Mouse (Mus musculus) kidney, embryonic 16.5 days (tissue): ENCODE results near the gene Gm7029. TPM values are rescaled to one million over a fixed set of nuclear protein-coding genes. Genes with fewer than 3 reads are reported as not detected.
"Not testable (repeated sequence)": the region's sequence is repeated elsewhere in the genome, so short reads cannot be mapped to it uniquely, and the experiment has no call there.

ENCODE experiments used
- ATAC-seq: fragments of 200-750 bp; cut with Nextera tagmentation; 2 replicates; pipeline ENCODE4 v1.8.0; 2017; ENCODE audit warnings: moderate TSS enrichment; ENCODE audit not compliant: low FRiP score, low TSS enrichment
- H3K27ac ChIP-seq: fragments of 300-500 bp; sonication (generic); 2 replicates; pipeline ENCODE4 v1.5.1; 2014; ENCODE audit warnings: low read length
- H3K27me3 ChIP-seq: fragments of 300-500 bp; sonication (generic); 2 replicates; pipeline ENCODE4 v1.6.1; 2014; ENCODE audit warnings: low read length, control low read depth, mixed read lengths; ENCODE audit not compliant: insufficient read depth
- H3K36me3 ChIP-seq: fragments of 300-500 bp; sonication (generic); 2 replicates; pipeline ENCODE4 v1.6.1; 2014; ENCODE audit warnings: low read length, control low read depth, mixed read lengths; ENCODE audit not compliant: insufficient read depth
- H3K4me1 ChIP-seq: fragments of 300-500 bp; sonication (generic); 2 replicates; pipeline ENCODE4 v1.6.1; 2014; ENCODE audit warnings: low read length, control low read depth, mixed read lengths; ENCODE audit not compliant: insufficient read depth
- H3K4me2 ChIP-seq: fragments of 300-500 bp; sonication (generic); replicated peaks from 2 replicates; pipeline ENCODE4 v1.6.1; 2014; ENCODE audit warnings: low read depth, low read length
- H3K4me3 ChIP-seq: fragments of 300-500 bp; sonication (generic); 2 replicates; pipeline ENCODE4 v1.5.1; 2014; ENCODE audit warnings: mild to moderate bottlenecking, low read length
- H3K9ac ChIP-seq: fragments of 300-500 bp; sonication (generic); replicated peaks from 2 replicates; pipeline ENCODE4 v1.6.1; 2014; ENCODE audit warnings: low read length
- H3K9me3 ChIP-seq: fragments of 300-500 bp; sonication (generic); 2 replicates; pipeline ENCODE4 v1.6.1; 2016; ENCODE audit warnings: low read length, control low read depth
- WGBS: fragments of 180-500 bp; shearing (Covaris S2); extraction: QIAGEN DNeasy Blood & Tissue Kit; methylation state at CpG from one replicate; pipeline ENCODE4 v1.1.7; 2014; 5-methylcytosine and 5-hydroxymethylcytosine counted together
- polyA plus RNA-seq: library from polyadenylated mRNA; unstranded; fragments of >200 nt; fragmentation: Nextera tagmentation; extraction: Ambion mirVana; gene quantifications from 2 replicates; pipeline ENCODE4 v1.2.1, GENCODE M21; 2015

Gene Gm7029
- polyA plus RNA-seq, 1 experiment from 2014 or later: not detected

GRCm38 (mm10) chr17:33890533-33891059 lies 17.0 kb downstream of the Gm7029 start, which contains the start of gene Kifc1:
Gene Kifc1 (minus strand): TSS chr17:33890661.
- Histone ChIP-seq H3K9me3 (no peaks in the 10 kb centered on the region), H3K4me2 (peak within 1 kb of the TSS; percentile 63), H3K9ac (peak within 1 kb of the TSS; percentile 73), H3K4me3 (peak within 1 kb of the TSS; percentile 62), H3K4me1 (peaks cover 10% of the 10 kb centered on the region), H3K27me3 (no peaks in the 10 kb centered on the region), H3K36me3 (peaks cover 8% of the 10 kb centered on the region; the same call in 1 of the 2 replicates), H3K27ac (peak within 1 kb of the TSS; percentile 55; the same call in 1 of the 2 replicates)
- under 1% methylated on average over 49 of the region's 49 CpGs for WGBS
- ATAC-seq: peak; percentile 100

DNA sequence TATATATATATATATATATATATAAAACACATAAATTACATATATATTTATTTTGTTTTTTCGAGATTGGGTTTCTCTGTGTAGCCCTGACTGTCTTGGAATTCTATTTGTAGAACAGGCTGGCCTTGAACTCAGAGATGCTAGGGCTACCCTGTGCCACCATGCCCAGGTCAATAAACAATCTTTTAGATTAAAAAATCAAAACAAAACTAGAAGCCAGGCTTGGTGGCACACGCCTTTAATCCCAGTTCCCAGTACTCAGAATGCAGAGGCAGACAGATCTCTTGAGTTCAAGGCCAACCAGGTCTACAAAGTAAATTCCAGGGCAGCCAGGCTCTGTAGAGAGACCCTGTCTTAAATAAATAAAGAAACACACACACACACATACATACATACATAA lies 17.7 kb downstream of the Gm7029 start:
- Histone ChIP-seq H3K9ac (no peak overlapping the region), H3K27me3 (no peaks in the 10 kb centered on the region), H3K36me3 (peaks cover under 1% of the 10 kb centered on the region; the same call in 1 of the 2 replicates), H3K4me3 (no peak overlapping the region), H3K4me1 (peaks cover 10% of the 10 kb centered on the region), H3K27ac (no peak overlapping the region), H3K4me2 (no peak overlapping the region), H3K9me3 (no peaks in the 10 kb centered on the region)
- no peak for ATAC-seq
- 70% methylated on average over 2 of the region's 2 CpGs for WGBS

GRCm38 (mm10) chr17:33891892-33892291 lies 18.3 kb downstream of the Gm7029 start:
- not testable (repeated sequence) for H3K27ac ChIP-seq, H3K9ac ChIP-seq, H3K36me3 ChIP-seq, H3K9me3 ChIP-seq, H3K27me3 ChIP-seq, ATAC-seq, H3K4me3 ChIP-seq, H3K4me2 ChIP-seq
- 65% methylated on average over 6 of the region's 6 CpGs for WGBS
- H3K4me1 ChIP-seq: peaks cover 10% of the 10 kb centered on the region

DNA sequence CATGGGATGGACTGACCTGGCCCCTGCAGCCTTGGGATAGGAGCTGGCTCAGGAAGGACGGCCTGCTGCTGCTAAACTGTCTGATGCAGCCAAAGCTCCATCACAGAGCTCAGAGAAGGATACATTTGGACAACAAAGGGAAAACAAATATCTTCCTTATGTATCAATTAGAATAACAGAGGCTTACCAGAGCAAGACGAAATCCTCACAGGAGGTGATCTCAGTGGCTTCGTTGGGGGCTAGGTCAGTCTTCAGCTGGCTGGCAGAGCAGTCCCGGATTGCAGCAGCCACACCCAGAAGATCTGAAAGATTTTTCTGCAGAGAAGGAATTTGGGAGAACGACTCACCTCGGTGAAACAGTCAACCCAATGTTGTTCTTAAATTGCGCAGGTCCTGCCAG lies 18.8 kb downstream of the Gm7029 start:
- Histone ChIP-seq H3K36me3 (no peaks in the 10 kb centered on the region), H3K9ac (no peak overlapping the region), H3K27me3 (no peaks in the 10 kb centered on the region), H3K4me1 (peaks cover 10% of the 10 kb centered on the region), H3K4me3 (no peak overlapping the region), H3K27ac (no peak overlapping the region), H3K9me3 (no peaks in the 10 kb centered on the region), H3K4me2 (no peak overlapping the region)
- 26% methylated on average over 7 of the region's 7 CpGs for WGBS
- ATAC-seq: no peak

- not testable (repeated sequence) for ATAC-seq, H3K36me3 ChIP-seq, H3K4me1 ChIP-seq, H3K9me3 ChIP-seq, H3K4me2 ChIP-seq, H3K4me3 ChIP-seq, H3K27ac ChIP-seq, H3K27me3 ChIP-seq, H3K9ac ChIP-seq
- WGBS: 76% methylated on average over 4 of the region's 4 CpGs
Measured at GRCm38 (mm10) chr17:33893011-33893410, 19.4 kb downstream of the Gm7029 start.

DNA sequence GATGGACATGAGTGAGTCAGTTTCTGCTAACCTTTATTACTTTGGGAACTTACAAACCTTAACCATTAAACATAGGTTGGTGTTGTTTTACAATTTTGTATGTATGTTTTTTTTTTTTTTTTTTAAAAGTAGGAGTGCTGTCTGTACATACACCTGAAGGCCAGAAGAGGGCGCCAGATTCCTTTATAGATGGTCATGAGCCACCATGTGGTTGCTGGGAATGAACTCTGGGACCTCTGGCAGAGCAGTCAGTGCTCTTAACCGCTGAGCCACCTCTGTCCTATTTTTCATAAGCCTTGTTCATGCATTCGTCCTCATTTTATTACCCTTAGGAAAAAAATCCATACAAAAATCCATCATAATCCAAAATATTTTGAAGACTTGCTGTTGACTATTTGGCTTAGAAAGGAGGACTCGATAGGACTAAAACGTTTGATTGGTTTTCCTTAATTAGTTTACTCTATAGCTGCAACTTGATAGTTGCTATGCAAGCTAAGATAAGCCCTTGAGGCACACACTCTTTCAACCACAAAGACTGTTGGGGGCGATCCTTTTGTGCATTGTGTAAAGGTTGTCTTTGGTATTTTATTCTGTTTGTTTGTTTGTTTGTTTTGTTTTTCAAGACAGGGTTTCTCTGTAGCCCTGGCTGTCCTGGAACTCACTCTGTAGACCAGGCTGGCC lies 23.6 kb downstream of the Gm7029 start:
- Histone ChIP-seq H3K9ac (no peak overlapping the region), H3K4me2 (no peak overlapping the region), H3K27ac (no peak overlapping the region), H3K4me1 (no peaks in the 10 kb centered on the region), H3K27me3 (no peaks in the 10 kb centered on the region), H3K36me3 (no peaks in the 10 kb centered on the region), H3K9me3 (no peaks in the 10 kb centered on the region), H3K4me3 (no peak overlapping the region)
- WGBS: 47% methylated on average over 6 of the region's 6 CpGs
- no peak for ATAC-seq

GRCm38 (mm10) chr17:33898193-33898592 lies 24.6 kb downstream of the Gm7029 start:
- ATAC-seq, H3K4me3 ChIP-seq, H3K27me3 ChIP-seq, H3K4me2 ChIP-seq, H3K9ac ChIP-seq, H3K4me1 ChIP-seq, H3K36me3 ChIP-seq, H3K27ac ChIP-seq, H3K9me3 ChIP-seq: not testable (repeated sequence)
- 83% methylated on average over 4 of the region's 4 CpGs for WGBS

- no peak for ATAC-seq
- no peaks in the 10 kb centered on the region for H3K4me1 ChIP-seq
- no peak overlapping the region for H3K9ac ChIP-seq
- H3K9me3 ChIP-seq: no peaks in the 10 kb centered on the region
- no peak overlapping the region for H3K27ac ChIP-seq
- no peaks in the 10 kb centered on the region for H3K36me3 ChIP-seq
- no peak overlapping the region for H3K4me3 ChIP-seq
- no peaks in the 10 kb centered on the region for H3K27me3 ChIP-seq
- 78% methylated on average over 4 of the region's 4 CpGs for WGBS
- H3K4me2 ChIP-seq: no peak overlapping the region
Measured at GRCm38 (mm10) chr17:33899642-33900041, 26.0 kb downstream of the Gm7029 start.

DNA sequence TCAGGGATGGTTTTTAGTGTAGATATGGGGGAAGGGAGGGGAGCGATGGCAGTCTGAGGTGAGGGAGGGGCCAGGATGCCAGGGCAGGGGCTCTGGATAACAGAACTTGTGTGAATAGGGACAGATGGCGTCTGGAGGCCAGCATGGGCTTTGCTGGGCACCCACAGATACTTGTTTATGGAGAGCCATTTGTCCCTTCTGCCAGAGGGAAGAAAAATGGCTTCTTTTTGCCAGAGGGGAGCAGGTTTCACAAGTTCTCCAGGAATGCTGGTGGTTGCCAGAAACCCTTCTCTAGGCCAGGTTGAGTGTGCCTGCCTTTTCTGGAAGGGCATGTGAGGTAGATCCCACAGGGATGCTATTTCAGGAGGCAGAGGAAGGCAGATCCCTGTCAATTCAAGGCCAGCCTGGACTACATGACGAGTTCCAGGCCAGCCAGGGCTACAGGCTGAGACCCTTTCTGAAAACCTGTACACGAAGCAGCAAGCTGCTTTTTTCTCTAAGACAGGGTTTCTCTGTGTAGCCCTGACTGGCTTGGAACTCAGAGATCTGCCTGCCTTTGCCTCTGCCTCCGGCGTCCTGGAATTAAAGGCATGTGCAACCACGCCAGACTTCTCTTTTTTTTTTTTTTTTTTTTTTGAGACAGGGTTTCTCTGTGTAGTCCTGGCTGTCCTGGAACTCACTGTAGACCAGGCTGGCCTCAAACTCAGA lies 26.8 kb downstream of the Gm7029 start:
- no peak overlapping the region for H3K9ac ChIP-seq
- H3K27ac ChIP-seq: no peak overlapping the region
- H3K4me1 ChIP-seq: no peaks in the 10 kb centered on the region
- no peaks in the 10 kb centered on the region for H3K9me3 ChIP-seq
- ATAC-seq: no peak
- no peak overlapping the region for H3K4me2 ChIP-seq
- H3K36me3 ChIP-seq: no peaks in the 10 kb centered on the region
- 55% methylated on average over 7 of the region's 7 CpGs for WGBS
- no peaks in the 10 kb centered on the region for H3K27me3 ChIP-seq
- H3K4me3 ChIP-seq: no peak overlapping the region

DNA sequence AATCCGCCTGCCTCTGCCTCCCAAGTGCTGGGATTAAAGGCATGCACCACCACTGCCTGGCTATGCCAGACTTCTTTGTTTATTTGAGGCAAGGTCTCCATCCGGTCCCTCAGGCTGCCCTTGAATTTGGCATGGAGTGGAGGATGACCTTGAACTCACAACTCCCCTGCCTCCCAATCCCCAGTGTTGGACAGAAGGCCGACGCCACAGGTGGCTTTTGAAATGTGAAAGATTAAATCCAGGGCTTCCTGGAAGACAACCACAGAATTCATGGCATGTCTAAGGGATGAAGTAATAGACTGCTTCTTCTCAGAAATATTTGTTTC lies 27.3 kb downstream of the Gm7029 start:
- no peak overlapping the region for H3K4me2 ChIP-seq
- WGBS: 84% methylated on average over 4 of the region's 4 CpGs
- H3K36me3 ChIP-seq: no peaks in the 10 kb centered on the region
- no peak overlapping the region for H3K9ac ChIP-seq
- no peak for ATAC-seq
- no peaks in the 10 kb centered on the region for H3K4me1 ChIP-seq
- no peak overlapping the region for H3K27ac ChIP-seq
- no peaks in the 10 kb centered on the region for H3K27me3 ChIP-seq
- no peak overlapping the region for H3K4me3 ChIP-seq
- H3K9me3 ChIP-seq: no peaks in the 10 kb centered on the region
